Mouse (Mus musculus): ENCODE data around the gene 2210016L21Rik. TPM values are rescaled to one million over a fixed set of nuclear protein-coding genes. Genes with fewer than 3 reads are reported as not detected.

2210016L21Rik gene
- total and polyA plus RNA-seq, 3 experiments, result 30.2 to 38.7 (median 34.3) TPM

DNA sequence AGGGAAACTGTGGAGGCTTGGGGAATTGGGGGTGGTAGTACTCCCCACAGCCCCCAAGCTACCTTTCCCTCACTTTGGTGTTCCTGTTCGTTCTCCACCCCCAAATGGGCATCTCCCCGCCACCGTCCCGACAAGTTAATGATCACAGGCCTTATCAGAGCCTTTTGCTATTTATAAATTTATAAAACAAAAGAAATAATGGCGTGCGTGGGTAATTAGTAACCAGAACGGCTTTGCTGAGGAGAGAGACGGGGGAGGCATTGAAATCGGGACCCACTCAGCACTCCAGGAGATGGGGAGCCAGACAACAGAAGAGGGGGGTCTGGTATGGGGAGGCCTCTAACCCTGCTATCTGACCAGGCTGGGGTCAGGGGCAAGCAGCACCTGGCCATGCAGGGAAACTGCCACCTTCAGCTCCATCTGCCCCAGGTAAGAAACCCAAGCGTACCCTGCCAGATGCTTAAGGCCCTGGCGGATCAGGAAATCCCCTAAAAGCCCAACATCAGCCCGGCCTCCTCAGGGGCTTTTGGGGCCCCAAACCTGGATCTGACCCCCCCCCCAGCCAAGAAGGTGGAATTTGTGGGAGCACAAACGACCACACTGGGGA lies 27.8 kb downstream of the 2210016L21Rik start:
- Histone ChIP-seq H3K9me3 (replicated peaks) (no peaks in the 10 kb centered on the region), H3K36me3 (replicated peaks) (no peaks in the 10 kb centered on the region), H3K27me3 (ENCODE audit: insufficient read depth, low read length) (peaks cover 60% of the 10 kb centered on the region), H3K4me3 (ENCODE audit: low read depth, low read length) (no peak overlapping the region), H3K4me1 (ENCODE audit: insufficient read depth, low read depth, low read length) (peaks cover 16% of the 10 kb centered on the region)
- no peak for DNase-seq (ENCODE audit: low spot score)
- no peak for ATAC-seq (ENCODE audit: extremely low read depth, insufficient number of reproducible peaks, low FRiP score, poor library complexity, severe bottlenecking)
- TF ChIP-seq CTCF (IDR thresholded peaks at IDR 0.05; ENCODE audit: low read depth, low read length) (no peak), POLR2AphosphoS5 (IDR thresholded peaks at IDR 0.05; ENCODE audit: insufficient replicate concordance, low read depth, low read length) (no peak), TAL1 (conservative IDR thresholded peaks at IDR 0.05; ENCODE audit: low read depth, low read length) (no peak), GATA1 (IDR thresholded peaks at IDR 0.05; ENCODE audit: borderline replicate concordance, low read length) (no peak), GATA2 (IDR thresholded peaks at IDR 0.05; ENCODE audit: borderline replicate concordance, low read depth, low read length) (no peak)

DNA sequence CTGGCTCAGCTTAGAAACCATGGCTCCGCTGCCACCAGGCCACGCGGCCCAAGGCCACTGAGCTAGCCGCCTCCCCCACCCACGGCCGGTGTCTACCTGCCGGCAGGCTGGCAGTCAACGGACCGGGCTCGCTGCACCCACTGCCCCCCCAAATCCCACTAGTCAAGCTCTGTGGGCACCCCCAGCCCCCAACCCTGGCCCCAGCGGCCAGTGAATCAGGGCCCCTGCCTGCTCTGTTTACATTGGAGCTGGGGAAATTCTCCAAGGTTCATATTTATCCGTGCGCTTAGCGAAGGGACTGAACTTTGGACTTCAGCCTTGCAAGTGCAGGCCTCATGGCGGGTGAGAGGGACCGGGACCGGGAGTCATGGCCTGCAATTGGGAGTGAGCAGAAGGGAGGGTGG lies 28.9 kb downstream of the 2210016L21Rik start, which contains the start of gene Hnf1a:
Gene Hnf1a (minus strand): TSS at position 271 of the 404 bp plus-strand sequence.
- Histone ChIP-seq H3K4me1 (ENCODE audit: insufficient read depth, low read depth, low read length) (peaks cover 8% of the 10 kb centered on the region; the same call in 1 of the 2 replicates), H3K4me3 (ENCODE audit: low read depth, low read length) (no peak within 1 kb of the TSS), H3K27me3 (ENCODE audit: insufficient read depth, low read length) (peaks cover 51% of the 10 kb centered on the region), H3K36me3 (replicated peaks) (no peaks in the 10 kb centered on the region), H3K9me3 (replicated peaks) (no peaks in the 10 kb centered on the region)
- no peak for ATAC-seq (ENCODE audit: extremely low read depth, insufficient number of reproducible peaks, low FRiP score, poor library complexity, severe bottlenecking)
- DNase-seq (ENCODE audit: low spot score), result no peak
- TF ChIP-seq CTCF (IDR thresholded peaks at IDR 0.05; ENCODE audit: low read depth, low read length) (no peak), TAL1 (conservative IDR thresholded peaks at IDR 0.05; ENCODE audit: low read depth, low read length) (no peak), GATA1 (IDR thresholded peaks at IDR 0.05; ENCODE audit: borderline replicate concordance, low read length) (no peak), POLR2AphosphoS5 (IDR thresholded peaks at IDR 0.05; ENCODE audit: insufficient replicate concordance, low read depth, low read length) (no peak), GATA2 (IDR thresholded peaks at IDR 0.05; ENCODE audit: borderline replicate concordance, low read depth, low read length) (no peak)

DNA sequence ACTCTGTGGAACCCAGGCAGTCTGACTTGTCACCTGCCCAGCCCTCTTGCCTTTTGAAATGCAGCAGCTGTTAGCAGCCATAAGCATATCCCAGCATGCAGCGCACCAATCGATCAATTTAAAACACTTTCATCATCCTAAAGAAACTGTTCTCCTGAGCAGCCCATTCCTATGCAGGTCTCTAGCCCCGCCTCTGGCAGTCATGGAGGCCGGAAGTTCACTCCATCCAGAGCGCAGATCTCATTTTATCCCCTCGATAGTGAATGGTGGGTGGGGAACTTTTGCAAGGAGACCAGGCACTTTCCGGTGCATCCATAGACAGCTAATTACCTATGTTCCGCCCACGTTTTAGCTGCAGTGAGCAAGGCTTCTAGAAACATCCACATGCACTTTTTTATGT lies 30.2 kb downstream of the 2210016L21Rik start:
- Histone ChIP-seq H3K9me3 (replicated peaks) (no peaks in the 10 kb centered on the region), H3K4me1 (ENCODE audit: insufficient read depth, low read depth, low read length) (peaks cover 8% of the 10 kb centered on the region; the same call in 1 of the 2 replicates), H3K36me3 (replicated peaks) (no peaks in the 10 kb centered on the region), H3K27me3 (ENCODE audit: insufficient read depth, low read length) (peaks cover 45% of the 10 kb centered on the region), H3K4me3 (ENCODE audit: low read depth, low read length) (no peak overlapping the region)
- DNase-seq (ENCODE audit: low spot score) (no peak), ATAC-seq (ENCODE audit: extremely low read depth, insufficient number of reproducible peaks, low FRiP score, poor library complexity, severe bottlenecking) (no peak)
- TF ChIP-seq GATA2 (IDR thresholded peaks at IDR 0.05; ENCODE audit: borderline replicate concordance, low read depth, low read length), result no peak
- TF ChIP-seq TAL1 (conservative IDR thresholded peaks at IDR 0.05; ENCODE audit: low read depth, low read length), result no peak
- no peak for TF ChIP-seq GATA1 (IDR thresholded peaks at IDR 0.05; ENCODE audit: borderline replicate concordance, low read length)
- no peak for TF ChIP-seq CTCF (IDR thresholded peaks at IDR 0.05; ENCODE audit: low read depth, low read length)
- no peak for TF ChIP-seq POLR2AphosphoS5 (IDR thresholded peaks at IDR 0.05; ENCODE audit: insufficient replicate concordance, low read depth, low read length)

- peaks cover 36% of the 10 kb centered on the region for H3K27me3 ChIP-seq (ENCODE audit: insufficient read depth, low read length)
- no peak for DNase-seq (ENCODE audit: low spot score)
- no peaks in the 10 kb centered on the region for H3K36me3 ChIP-seq (replicated peaks)
- H3K9me3 ChIP-seq (replicated peaks), result no peaks in the 10 kb centered on the region
- H3K4me1 ChIP-seq (ENCODE audit: insufficient read depth, low read depth, low read length), result peaks cover 12% of the 10 kb centered on the region
- TF ChIP-seq GATA2 (IDR thresholded peaks at IDR 0.05; ENCODE audit: borderline replicate concordance, low read depth, low read length), result no peak
- no peak for TF ChIP-seq TAL1 (conservative IDR thresholded peaks at IDR 0.05; ENCODE audit: low read depth, low read length)
- no peak for TF ChIP-seq CTCF (IDR thresholded peaks at IDR 0.05; ENCODE audit: low read depth, low read length)
- TF ChIP-seq GATA1 (IDR thresholded peaks at IDR 0.05; ENCODE audit: borderline replicate concordance, low read length), result no peak
- no peak for TF ChIP-seq POLR2AphosphoS5 (IDR thresholded peaks at IDR 0.05; ENCODE audit: insufficient replicate concordance, low read depth, low read length)
- no peak for ATAC-seq (ENCODE audit: extremely low read depth, insufficient number of reproducible peaks, low FRiP score, poor library complexity, severe bottlenecking)
- no peak overlapping the region for H3K4me3 ChIP-seq (ENCODE audit: low read depth, low read length)
These were observed 31.2 kb downstream of the 2210016L21Rik start for GRCm38 (mm10) chr5:114973131-114973530.

DNA sequence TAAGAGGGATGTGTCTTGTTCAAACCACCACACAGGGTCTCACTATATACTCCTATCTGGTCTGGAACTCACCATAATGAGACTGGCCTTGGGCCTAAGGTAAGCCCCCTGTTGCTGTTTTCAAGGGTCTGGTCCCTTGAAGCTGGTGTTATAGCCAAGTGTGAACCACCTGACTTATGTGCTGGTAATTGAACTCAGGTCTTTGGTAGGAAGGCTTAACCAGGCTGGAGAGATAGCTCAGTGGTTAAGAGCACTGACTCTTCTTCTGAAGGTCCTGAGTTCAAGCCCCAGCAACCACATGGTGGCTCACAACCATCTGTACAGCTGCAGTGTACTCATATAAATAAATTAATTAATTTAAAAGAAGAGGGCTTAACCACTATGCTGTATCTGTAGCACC lies 35.0 kb downstream of the 2210016L21Rik start:
- H3K4me1 ChIP-seq (ENCODE audit: insufficient read depth, low read depth, low read length), result peaks cover 34% of the 10 kb centered on the region
- H3K27me3 ChIP-seq (ENCODE audit: insufficient read depth, low read length), result peaks cover 11% of the 10 kb centered on the region; the same call in 1 of the 2 replicates
- H3K4me3 ChIP-seq (ENCODE audit: low read depth, low read length), result no peak overlapping the region
- TF ChIP-seq TAL1 (conservative IDR thresholded peaks at IDR 0.05; ENCODE audit: low read depth, low read length), result no peak
- TF ChIP-seq CTCF (IDR thresholded peaks at IDR 0.05; ENCODE audit: low read depth, low read length), result no peak
- TF ChIP-seq GATA1 (IDR thresholded peaks at IDR 0.05; ENCODE audit: borderline replicate concordance, low read length), result no peak
- no peak for TF ChIP-seq GATA2 (IDR thresholded peaks at IDR 0.05; ENCODE audit: borderline replicate concordance, low read depth, low read length)
- no peak for TF ChIP-seq POLR2AphosphoS5 (IDR thresholded peaks at IDR 0.05; ENCODE audit: insufficient replicate concordance, low read depth, low read length)
- no peaks in the 10 kb centered on the region for H3K9me3 ChIP-seq (replicated peaks)
- DNase-seq (ENCODE audit: low spot score) (no peak), ATAC-seq (ENCODE audit: extremely low read depth, insufficient number of reproducible peaks, low FRiP score, poor library complexity, severe bottlenecking) (no peak)
- H3K36me3 ChIP-seq (replicated peaks), result no peaks in the 10 kb centered on the region

GRCm38 (mm10) chr5:114978473-114978872 lies 36.5 kb downstream of the 2210016L21Rik start:
- Histone ChIP-seq H3K4me3 (ENCODE audit: low read depth, low read length) (no peak overlapping the region), H3K36me3 (replicated peaks) (no peaks in the 10 kb centered on the region), H3K4me1 (ENCODE audit: insufficient read depth, low read depth, low read length) (peaks cover 30% of the 10 kb centered on the region), H3K9me3 (replicated peaks) (peaks cover 1% of the 10 kb centered on the region; the same call in 1 of the 2 replicates), H3K27me3 (ENCODE audit: insufficient read depth, low read length) (peaks cover 12% of the 10 kb centered on the region; the same call in 1 of the 2 replicates)
- no peak for ATAC-seq (ENCODE audit: extremely low read depth, insufficient number of reproducible peaks, low FRiP score, poor library complexity, severe bottlenecking)
- no peak for DNase-seq (ENCODE audit: low spot score)
- no peak for TF ChIP-seq CTCF (IDR thresholded peaks at IDR 0.05; ENCODE audit: low read depth, low read length)
- no peak for TF ChIP-seq TAL1 (conservative IDR thresholded peaks at IDR 0.05; ENCODE audit: low read depth, low read length)
- TF ChIP-seq POLR2AphosphoS5 (IDR thresholded peaks at IDR 0.05; ENCODE audit: insufficient replicate concordance, low read depth, low read length), result no peak
- no peak for TF ChIP-seq GATA2 (IDR thresholded peaks at IDR 0.05; ENCODE audit: borderline replicate concordance, low read depth, low read length)
- no peak for TF ChIP-seq GATA1 (IDR thresholded peaks at IDR 0.05; ENCODE audit: borderline replicate concordance, low read length)

All from G1E (cell line).